Mouse (Mus musculus) neural tube, embryonic 14.5 days (tissue): ENCODE measurements around the gene Ifrd1. TPM values are rescaled to one million over a fixed set of nuclear protein-coding genes. Genes with fewer than 3 reads are reported as not detected.
A peak's percentile ranks its signal among the peaks of the same experiment; 100 is the strongest.
"Not testable (repeated sequence)": the region's sequence is repeated elsewhere in the genome, so short reads cannot be mapped to it uniquely, and the experiment has no call there.

ENCODE experiments used
- ATAC-seq: fragments of 200-750 bp; cut with Nextera tagmentation; 2 replicates; pipeline ENCODE4 v1.8.0; 2017; ENCODE audit warnings: low read depth, mild to moderate bottlenecking, moderate TSS enrichment, moderate library complexity
- H3K27ac ChIP-seq: fragments of 300-500 bp; sonication (generic); 2 replicates; pipeline ENCODE4 v1.5.1; 2014; ENCODE audit warnings: low read depth, mild to moderate bottlenecking, control low read depth, low read length, moderate library complexity, mixed read lengths
- H3K27me3 ChIP-seq: fragments of 300-500 bp; sonication (generic); 2 replicates; pipeline ENCODE4 v1.6.1; 2014; ENCODE audit warnings: low read length; ENCODE audit not compliant: control insufficient read depth, insufficient read depth
- H3K36me3 ChIP-seq: fragments of 300-500 bp; sonication (generic); 2 replicates; pipeline ENCODE4 v1.6.1; 2014; ENCODE audit warnings: low read length, mixed read lengths; ENCODE audit not compliant: control insufficient read depth, insufficient read depth
- H3K4me1 ChIP-seq: fragments of 300-500 bp; sonication (generic); 2 replicates; pipeline ENCODE4 v1.6.1; 2014; ENCODE audit warnings: low read length; ENCODE audit not compliant: control insufficient read depth, insufficient read depth
- H3K4me2 ChIP-seq: fragments of 300-500 bp; sonication (generic); 2 replicates; pipeline ENCODE4 v1.6.1; 2014; ENCODE audit warnings: mild to moderate bottlenecking, low read depth, low read length, control low read depth
- H3K4me3 ChIP-seq: fragments of 300-500 bp; sonication (generic); 2 replicates; pipeline ENCODE4 v1.5.1; 2014; ENCODE audit warnings: low read depth, low read length, control low read depth, mixed read lengths
- H3K9ac ChIP-seq: fragments of 300-500 bp; sonication (generic); replicated peaks from 2 replicates; pipeline ENCODE4 v1.6.1; 2014; ENCODE audit warnings: low read depth, mild to moderate bottlenecking, control low read depth, low read length, mixed read lengths
- H3K9me3 ChIP-seq: fragments of 300-500 bp; sonication (generic); 2 replicates; pipeline ENCODE4 v1.6.1; 2016; ENCODE audit warnings: low read length; ENCODE audit not compliant: control insufficient read depth
- WGBS: fragments of 180-500 bp; shearing (Covaris S2); extraction: QIAGEN DNeasy Blood & Tissue Kit; methylation state at CpG from one replicate; pipeline ENCODE4 v1.1.7; 2014; 5-methylcytosine and 5-hydroxymethylcytosine counted together
- polyA plus RNA-seq: library from polyadenylated mRNA; unstranded; fragments of >200 nt; fragmentation: Nextera tagmentation; extraction: Ambion mirVana; gene quantifications from 2 replicates; pipeline ENCODE4 v1.2.1, GENCODE M21; 2014

Gene Ifrd1
- polyA plus RNA-seq, 1 experiment from 2014 or later: 182 TPM

GRCm38 (mm10) chr12:40198019-40198418 lies 50.3 kb downstream of the Ifrd1 start:
- WGBS: 95% methylated on average over 5 of the region's 5 CpGs
- Histone ChIP-seq H3K4me2 (no peak overlapping the region), H3K4me3 (no peak overlapping the region), H3K36me3 (no peaks in the 10 kb centered on the region; the same call in 1 of the 2 replicates), H3K9me3 (no peaks in the 10 kb centered on the region), H3K9ac (no peak overlapping the region), H3K4me1 (no peaks in the 10 kb centered on the region), H3K27me3 (no peaks in the 10 kb centered on the region), H3K27ac (no peak overlapping the region)
- no peak for ATAC-seq

GRCm38 (mm10) chr12:40197511-40197910 lies 50.8 kb downstream of the Ifrd1 start:
- Histone ChIP-seq H3K9ac (no peak overlapping the region), H3K4me2 (no peak overlapping the region), H3K4me1 (no peaks in the 10 kb centered on the region), H3K27ac (no peak overlapping the region), H3K4me3 (no peak overlapping the region), H3K9me3 (no peaks in the 10 kb centered on the region), H3K36me3 (no peaks in the 10 kb centered on the region), H3K27me3 (no peaks in the 10 kb centered on the region)
- no peak for ATAC-seq

GRCm38 (mm10) chr12:40185474-40185873 lies 62.8 kb downstream of the Ifrd1 start:
- 94% methylated on average over 3 of the region's 3 CpGs for WGBS
- H3K9ac ChIP-seq: no peak overlapping the region
- H3K4me3 ChIP-seq: no peak overlapping the region
- H3K27me3 ChIP-seq: no peaks in the 10 kb centered on the region
- ATAC-seq: no peak
- H3K27ac ChIP-seq: no peak overlapping the region
- H3K36me3 ChIP-seq: no peaks in the 10 kb centered on the region
- no peaks in the 10 kb centered on the region for H3K4me1 ChIP-seq
- no peak overlapping the region for H3K4me2 ChIP-seq
- no peaks in the 10 kb centered on the region; the same call in 1 of the 2 replicates for H3K9me3 ChIP-seq

DNA sequence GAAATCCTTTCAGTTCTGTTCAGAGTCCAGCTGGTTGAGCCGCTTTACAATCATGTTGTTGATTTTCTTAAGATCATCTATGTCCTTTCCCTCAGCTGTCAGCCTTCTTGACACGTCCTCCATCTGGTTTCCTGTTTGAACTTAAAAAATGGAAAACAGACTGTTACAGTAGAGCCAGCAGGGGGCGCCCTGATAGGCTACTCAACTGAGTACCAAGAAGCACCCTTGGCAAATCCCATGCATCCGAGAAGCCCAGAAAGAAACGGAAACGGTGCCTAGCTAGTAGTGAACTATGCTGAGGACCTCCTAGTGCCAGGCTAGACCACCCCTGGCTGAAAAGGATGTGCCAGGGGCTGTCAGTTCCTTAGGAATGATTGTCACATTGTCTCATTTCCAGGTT lies 71.2 kb downstream of the Ifrd1 start:
- Histone ChIP-seq H3K4me3 (no peak overlapping the region), H3K9me3 (no peaks in the 10 kb centered on the region; the same call in 1 of the 2 replicates), H3K27ac (no peak overlapping the region), H3K4me1 (no peaks in the 10 kb centered on the region), H3K9ac (no peak overlapping the region), H3K27me3 (no peaks in the 10 kb centered on the region), H3K4me2 (no peak overlapping the region), H3K36me3 (no peaks in the 10 kb centered on the region)
- WGBS: 68% methylated on average over 6 of the region's 6 CpGs
- ATAC-seq: no peak

DNA sequence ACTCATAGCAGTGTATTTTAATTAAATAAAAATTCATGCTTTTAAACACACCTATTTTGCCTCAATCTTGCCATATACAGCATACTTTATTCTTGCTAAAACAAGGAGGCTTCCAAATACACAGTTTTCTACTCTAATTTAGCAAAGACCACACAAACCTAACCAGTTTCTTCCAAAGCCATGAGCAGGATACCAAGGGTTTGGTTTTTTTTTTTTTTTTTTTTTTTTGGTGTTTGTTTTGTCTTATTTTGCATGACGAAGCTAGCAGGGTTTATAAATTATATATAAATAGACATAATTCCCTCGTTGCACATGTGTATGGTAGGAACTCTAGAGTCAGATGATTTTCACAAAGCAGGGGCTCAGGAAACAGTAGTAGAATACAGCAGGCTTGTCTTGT lies 72.1 kb downstream of the Ifrd1 start:
- H3K4me3 ChIP-seq: no peak overlapping the region

GRCm38 (mm10) chr12:40175171-40175570 lies 73.1 kb downstream of the Ifrd1 start:
- not testable (repeated sequence) for ATAC-seq, H3K27ac ChIP-seq, H3K27me3 ChIP-seq, H3K4me3 ChIP-seq, H3K9me3 ChIP-seq, H3K4me2 ChIP-seq, H3K4me1 ChIP-seq, H3K9ac ChIP-seq, H3K36me3 ChIP-seq
- WGBS: 51% methylated on average over 1 of the region's 1 CpGs

More for the DNA sequence above, 72.1 kb downstream of the Ifrd1 start:
- H3K9me3 ChIP-seq: no peaks in the 10 kb centered on the region; the same call in 1 of the 2 replicates
- no peaks in the 10 kb centered on the region for H3K36me3 ChIP-seq
- no peak for ATAC-seq
- 75% methylated on average over 2 of the region's 2 CpGs for WGBS
- H3K27me3 ChIP-seq: no peaks in the 10 kb centered on the region
- H3K27ac ChIP-seq: no peak overlapping the region
- H3K4me1 ChIP-seq: no peaks in the 10 kb centered on the region
- H3K4me2 ChIP-seq: no peak overlapping the region
- no peak overlapping the region for H3K9ac ChIP-seq

DNA sequence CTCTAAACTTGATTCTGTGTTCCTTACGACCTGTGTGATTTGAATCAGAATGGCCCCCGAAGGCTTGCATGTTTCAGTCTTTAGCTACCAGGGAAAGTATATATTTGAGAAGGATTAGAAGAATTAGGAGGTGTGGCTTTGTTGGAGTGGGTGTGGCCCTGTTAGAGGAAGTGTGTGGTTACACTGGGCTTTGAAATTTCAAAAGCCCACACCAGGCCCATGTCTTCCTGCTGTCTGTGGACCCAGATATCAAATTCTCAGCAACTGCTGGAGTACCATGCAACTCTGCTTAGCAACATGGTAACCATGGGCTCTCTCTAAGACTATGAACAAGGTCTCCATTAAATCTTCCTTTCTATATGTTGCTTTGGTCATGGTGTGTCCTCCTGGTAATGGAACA lies 76.7 kb downstream of the Ifrd1 start:
- Histone ChIP-seq H3K4me3 (no peak overlapping the region), H3K4me1 (no peaks in the 10 kb centered on the region), H3K27me3 (no peaks in the 10 kb centered on the region), H3K36me3 (no peaks in the 10 kb centered on the region), H3K4me2 (no peak overlapping the region), H3K27ac (no peak overlapping the region), H3K9me3 (no peaks in the 10 kb centered on the region), H3K9ac (no peak overlapping the region)
- WGBS: 86% methylated on average over 2 of the region's 2 CpGs
- ATAC-seq: no peak

GRCm38 (mm10) chr12:40169675-40170074 lies 78.6 kb downstream of the Ifrd1 start:
- Histone ChIP-seq H3K9me3 (no peaks in the 10 kb centered on the region), H3K27ac (no peak overlapping the region), H3K4me2 (no peak overlapping the region), H3K4me3 (no peak overlapping the region), H3K36me3 (no peaks in the 10 kb centered on the region), H3K4me1 (no peaks in the 10 kb centered on the region), H3K27me3 (no peaks in the 10 kb centered on the region), H3K9ac (no peak overlapping the region)
- ATAC-seq: no peak
- WGBS: 92% methylated on average over 1 of the region's 1 CpGs

GRCm38 (mm10) chr12:40164621-40165020 lies 83.7 kb downstream of the Ifrd1 start:
- Histone ChIP-seq H3K9me3 (no peaks in the 10 kb centered on the region), H3K27ac (no peak overlapping the region), H3K27me3 (no peaks in the 10 kb centered on the region), H3K4me2 (no peak overlapping the region), H3K9ac (no peak overlapping the region), H3K4me3 (no peak overlapping the region), H3K36me3 (no peaks in the 10 kb centered on the region), H3K4me1 (no peaks in the 10 kb centered on the region)
- peak; percentile 84 for ATAC-seq
- 8% methylated on average over 2 of the region's 2 CpGs for WGBS

GRCm38 (mm10) chr12:40160777-40161176 lies 87.5 kb downstream of the Ifrd1 start:
- no peaks in the 10 kb centered on the region for H3K27me3 ChIP-seq
- H3K27ac ChIP-seq: no peak overlapping the region
- no peak overlapping the region for H3K9ac ChIP-seq
- WGBS: 86% methylated on average over 2 of the region's 2 CpGs
- no peak for ATAC-seq
- H3K4me1 ChIP-seq: no peaks in the 10 kb centered on the region
- no peaks in the 10 kb centered on the region for H3K9me3 ChIP-seq
- H3K4me2 ChIP-seq: no peak overlapping the region
- no peaks in the 10 kb centered on the region for H3K36me3 ChIP-seq
- H3K4me3 ChIP-seq: no peak overlapping the region
